Mouse (Mus musculus) monocyte, adult 5-6 weeks (primary cell): ENCODE measurements around the gene Spryd3. TPM values are rescaled to one million over a fixed set of nuclear protein-coding genes. Genes with fewer than 3 reads are reported as not detected.
"Not testable (repeated sequence)": the region's sequence is repeated elsewhere in the genome, so short reads cannot be mapped to it uniquely, and the experiment has no call there.

Experiments used
- ATAC-seq: fragments of 153-309, 156-312 bp; replicated peaks from 2 replicates; pipeline ENCODE4 v1.8.0; 2017; ENCODE audit warnings: mild to moderate bottlenecking; ENCODE audit not compliant: low TSS enrichment, insufficient number of reproducible peaks, severe bottlenecking, poor library complexity, low FRiP score
- total RNA-seq: library from RNA; stranded (forward); fragments of 200-1000, 200-491, 200-594 nt; gene quantifications from 3 replicates; pipeline ENCODE4 v1.2.3, GENCODE M21; 2017

Gene Spryd3
- total RNA-seq, 1 experiment from 2014 or later = 56.3 TPM

- no peak for ATAC-seq
These were observed 53.0 kb downstream of the Spryd3 start for GRCm38 (mm10) chr15:102083028-102083427.

GRCm38 (mm10) chr15:102082148-102082547, 53.9 kb downstream of the Spryd3 start:
- ATAC-seq = no peak

- no peak for ATAC-seq
These were observed 55.6 kb downstream of the Spryd3 start for GRCm38 (mm10) chr15:102080429-102080828.

GRCm38 (mm10) chr15:102079924-102080323, 56.1 kb downstream of the Spryd3 start:
- ATAC-seq = not testable (repeated sequence)

GRCm38 (mm10) chr15:102079221-102079620, 56.8 kb downstream of the Spryd3 start:
- no peak for ATAC-seq

- ATAC-seq = no peak
These were observed 58.8 kb downstream of the Spryd3 start for GRCm38 (mm10) chr15:102077111-102077677.

GRCm38 (mm10) chr15:102074876-102075585, 61.0 kb downstream of the Spryd3 start:
- no peak for ATAC-seq

- peak; percentile 19; the same call in 1 of the 2 replicates for ATAC-seq
These were observed 61.8 kb downstream of the Spryd3 start for GRCm38 (mm10) chr15:102074070-102074731.

GRCm38 (mm10) chr15:102073559-102074069, 62.4 kb downstream of the Spryd3 start, which contains the start of gene Eif4b:
TSS of gene Eif4b (plus strand) at chr15:102073773.
- ATAC-seq = peak; percentile 84

GRCm38 (mm10) chr15:102072963-102073558, 63.0 kb downstream of the Spryd3 start:
- no peak for ATAC-seq

- no peak for ATAC-seq
These were observed 65.3 kb downstream of the Spryd3 start for GRCm38 (mm10) chr15:102070476-102071467.

Other genes starting within 250 kb of the Spryd3 start
- gene Krt76, start 243.3 kb downstream of the Spryd3 start, total RNA-seq = not detected in 3 replicates
- not detected in 3 replicates for gene Krt4, start 211.5 kb downstream of the Spryd3 start, total RNA-seq
- gene Krt79, start 195.9 kb downstream of the Spryd3 start, total RNA-seq = not detected in 3 replicates
- gene Krt78, start 181.9 kb downstream of the Spryd3 start, total RNA-seq = not detected in 3 replicates
- gene Krt8, start 131.8 kb downstream of the Spryd3 start, total RNA-seq = 0.19 to 0.68 TPM in 2 of 3 replicates, not detected in the other
- gene Krt18, start 108.1 kb downstream of the Spryd3 start, total RNA-seq = 1.1 to 4.4 TPM (median 3.5 TPM) in 3 replicates
- gene Eif4b, start 62.5 kb downstream of the Spryd3 start, total RNA-seq = 248 to 278 TPM (median 251 TPM) in 3 replicates
- gene Tns2, start 35.8 kb downstream of the Spryd3 start, total RNA-seq = 5.7 TPM in 1 of 3 replicates, not detected in the others
- gene Igfbp6, start 8.1 kb upstream of the Spryd3 start, total RNA-seq = 0.38 to 1.4 TPM (median 0.68 TPM) in 3 replicates
- 6.2 to 25.0 TPM (median 10.2 TPM) in 3 replicates for gene Soat2, start 14.3 kb upstream of the Spryd3 start, total RNA-seq
- gene Zfp740, start 67.0 kb upstream of the Spryd3 start, total RNA-seq = 58.9 to 62.9 TPM (median 60.3 TPM) in 3 replicates
- gene Csad, start 68.5 kb upstream of the Spryd3 start, total RNA-seq = 4.1 to 11.2 TPM (median 8.1 TPM) in 3 replicates
- 533 to 618 TPM (median 601 TPM) in 3 replicates for gene Itgb7, start 95.7 kb upstream of the Spryd3 start, total RNA-seq
- gene Rarg, start 121.3 kb upstream of the Spryd3 start, total RNA-seq = 18.8 to 30.0 TPM (median 26.6 TPM) in 3 replicates
- not detected in 3 replicates for gene Gm9918, start 134.3 kb upstream of the Spryd3 start, total RNA-seq
- gene Mfsd5, start 143.2 kb upstream of the Spryd3 start, total RNA-seq = 30.1 to 39.1 TPM (median 34.0 TPM) in 3 replicates
- 0.76 to 4.6 TPM (median 4.0 TPM) in 3 replicates for gene Espl1, start 160.0 kb upstream of the Spryd3 start, total RNA-seq
- 576 to 776 TPM (median 626 TPM) in 3 replicates for gene Pfdn5, start 189.9 kb upstream of the Spryd3 start, total RNA-seq
- 20.0 to 37.9 TPM (median 27.2 TPM) in 3 replicates for gene Myg1, start 195.5 kb upstream of the Spryd3 start, total RNA-seq
- 16.5 to 50.9 TPM (median 46.2 TPM) in 3 replicates for gene Aaas, start 214.5 kb upstream of the Spryd3 start, total RNA-seq
- not detected in 3 replicates for gene Sp7, start 230.9 kb upstream of the Spryd3 start, total RNA-seq